Mouse (Mus musculus): ENCODE results near the gene Fev.
A peak's percentile ranks its signal among the peaks of the same experiment; 100 is the strongest.

The Fev gene

GRCm38 (mm10) chr1:74885369-74886042 lies at the start of gene Fev:
Gene Fev (minus strand): TSS chr1:74885419.
- no peak for DNase-seq

GRCm38 (mm10) chr1:74927621-74928296 lies 42.5 kb upstream of the Fev start:
- no peak for DNase-seq

GRCm38 (mm10) chr1:74926721-74927120 lies 41.5 kb upstream of the Fev start:
- DNase-seq: no peak

- no peak for DNase-seq
These were observed 39.2 kb upstream of the Fev start for GRCm38 (mm10) chr1:74924464-74924863.

- DNase-seq: no peak
These were observed 30.5 kb upstream of the Fev start for GRCm38 (mm10) chr1:74915706-74916105.

GRCm38 (mm10) chr1:74902191-74902590 lies 17.0 kb upstream of the Fev start:
- DNase-seq: no peak

- peak; percentile 34 for DNase-seq
These were observed 16.5 kb upstream of the Fev start for GRCm38 (mm10) chr1:74901686-74902085.

GRCm38 (mm10) chr1:74900341-74901285 lies 15.4 kb upstream of the Fev start:
- no peak for DNase-seq

- no peak for DNase-seq
These were observed 13.6 kb upstream of the Fev start for GRCm38 (mm10) chr1:74898656-74899431.

GRCm38 (mm10) chr1:74897976-74898375 lies 12.8 kb upstream of the Fev start:
- DNase-seq: no peak

- DNase-seq: peak; percentile 53
These were observed 9.7 kb upstream of the Fev start for GRCm38 (mm10) chr1:74894966-74895365.

GRCm38 (mm10) chr1:74893134-74893855 lies 8.1 kb upstream of the Fev start, which contains the start of gene Cryba2:
Gene Cryba2 (minus strand): TSS chr1:74893143.
- peak; percentile 25 for DNase-seq

GRCm38 (mm10) chr1:74892351-74893133 lies 7.3 kb upstream of the Fev start:
- DNase-seq: no peak

GRCm38 (mm10) chr1:74891513-74891912 lies 6.3 kb upstream of the Fev start:
- peak; percentile 26 for DNase-seq

- no peak for DNase-seq
These were observed 750 bp downstream of the Fev start for GRCm38 (mm10) chr1:74884196-74885141.

GRCm38 (mm10) chr1:74883441-74883840 lies 1.8 kb downstream of the Fev start:
- DNase-seq: no peak

- DNase-seq: no peak
These were observed 2.4 kb downstream of the Fev start for GRCm38 (mm10) chr1:74882828-74883227.

- DNase-seq: no peak
These were observed 3.0 kb downstream of the Fev start for GRCm38 (mm10) chr1:74882055-74882734.

- DNase-seq: peak; percentile 43
These were observed 4.3 kb downstream of the Fev start for GRCm38 (mm10) chr1:74880785-74881360.

All from thymus, postnatal 14 days (tissue).